Mouse (Mus musculus) MEL (cell line): Measurements from ENCODE around the gene Cox6a1.

Experiments used
- CTCF ChIP-seq, 3 experiments: IDR thresholded peaks in 2 of 3; conservative IDR thresholded peaks in 1 of 3; 2 replicates each; pipeline ENCODE4 v1.5.1; 2011 to 2012; ENCODE audit warnings: low read length in 3 of 3, low read depth in 2 of 3, mild to moderate bottlenecking in 2 of 3, improper control_type of control experiment in 1 of 3, inconsistent platforms in 1 of 3, mixed read lengths in 1 of 3, moderate library complexity in 1 of 3; ENCODE audit not compliant: control insufficient read depth in 1 of 3, insufficient read depth in 1 of 3, poor library complexity in 1 of 3, severe bottlenecking in 1 of 3
- ELF1 ChIP-seq: IDR thresholded peaks from 2 replicates; pipeline ENCODE4 v1.6.1; 2014; ENCODE audit warnings: low read depth, mild to moderate bottlenecking, inconsistent platforms, low read length, improper control_type of control experiment, moderate library complexity
- EP300 ChIP-seq, 2 experiments: IDR thresholded peaks; 2 replicates each; pipeline ENCODE4 v1.6.1; 2011; ENCODE audit warnings: improper control_type of control experiment in 2 of 2, low read length in 2 of 2, low read depth in 1 of 2, mild to moderate bottlenecking in 1 of 2
- ETS1 ChIP-seq: IDR thresholded peaks from 2 replicates; pipeline ENCODE4 v1.6.1; 2012; ENCODE audit warnings: low read depth, mild to moderate bottlenecking, inconsistent platforms, low read length, improper control_type of control experiment, moderate library complexity
- GATA1 ChIP-seq: IDR thresholded peaks from 2 replicates; pipeline ENCODE4 v1.6.1; 2011; ENCODE audit warnings: low read depth, low read length, improper control_type of control experiment
- MYC ChIP-seq: IDR thresholded peaks from 2 replicates; pipeline ENCODE4 v1.6.1; 2011; ENCODE audit warnings: low read depth, mild to moderate bottlenecking, low read length, improper control_type of control experiment, moderate library complexity
- POLR2A ChIP-seq, 2 experiments: IDR thresholded peaks; 2 replicates each; pipeline ENCODE4 v1.6.1; 2011 to 2012; ENCODE audit warnings: low read length in 2 of 2, mild to moderate bottlenecking in 2 of 2, control low read depth in 1 of 2, improper control_type of control experiment in 1 of 2, low read depth in 1 of 2, moderate library complexity in 1 of 2; ENCODE audit not compliant: control insufficient read depth in 1 of 2, insufficient read depth in 1 of 2, poor library complexity in 1 of 2

- TF ChIP-seq ETS1 (peak; percentile 95), GATA1 (peak; percentile 93), POLR2A (IDR thresholded peaks at IDR 0.05; ENCODE audit: control insufficient read depth in 1 of 2, insufficient read depth in 1 of 2, low read depth in 1 of 2, low read length in 2 of 2, poor library complexity in 1 of 2) (no peak), EP300 (IDR thresholded peaks at IDR 0.05; ENCODE audit: low read depth in 1 of 2, low read length in 2 of 2) (peak; percentile 81 to 88), CTCF (IDR thresholded peaks at IDR 0.05 in 2 of 3, conservative IDR thresholded peaks at IDR 0.05 in 1 of 3; ENCODE audit: control insufficient read depth in 1 of 3, insufficient read depth in 1 of 3, low read depth in 2 of 3, low read length in 3 of 3, poor library complexity in 1 of 3, severe bottlenecking in 1 of 3) (no peak), ELF1 (0 out of 2 replicates have a peak, but pooled peaks have one; percentile 36), MYC (peak; percentile 74)
Measured at GRCm38 (mm10) chr5:115333626-115334025, 15.2 kb downstream of the Cox6a1 start.
